Mouse (Mus musculus) Patski (cell line): ENCODE measurements around the gene Kmt5c. TPM values are rescaled to one million over a fixed set of nuclear protein-coding genes. Genes with fewer than 3 reads are reported as not detected.
A peak's percentile ranks its signal among the peaks of the same experiment; 100 is the strongest.

Experiments
- ATAC-seq: fragments of 100-300 bp; one replicate; pipeline ENCODE4 v1.8.0; 2021
- CTCF ChIA-PET: fragments of 350-600 bp; sonication (Branson Sonifier 250); formaldehyde crosslinking; loops from one replicate; lab custom pipeline; 2022; ENCODE audit warnings: inconsistent platforms; lab: Charles Lee
- POLR2A ChIA-PET: fragments of 350-600 bp; sonication (Branson Sonifier 250); formaldehyde crosslinking; loops from one replicate; lab custom pipeline; 2022; ENCODE audit warnings: antibody characterized with exemption, inconsistent platforms; lab: Charles Lee
- DNase-seq: peaks from one replicate; pipeline ENCODE4 v3.0.0-alpha.2; 2011; ENCODE audit warnings: low read depth, low spot score
- H3K27me3 ChIP-seq: fragments of 371-371 bp; one replicate; pipeline ENCODE4 v1.5.1; 2021
- CTCF ChIP-seq: fragments of 100-300 bp; IDR thresholded peaks from one replicate; pipeline ENCODE4 v1.5.1; 2021
- in situ Hi-C: fragments of 300-500 bp; cut with MboI; formaldehyde crosslinking; loops from 3 replicates; pipeline ENCODE4 v1.11.1; 2018; ENCODE audit warnings: low pct_unique_long_range_greater_than_20kb, mixed read lengths
- polyA plus RNA-seq: library from polyadenylated mRNA; unstranded; gene quantifications from one replicate; pipeline ENCODE4 v1.2.3, GENCODE M21; 2021

Kmt5c gene
- polyA plus RNA-seq, 1 experiment from 2014 or later: 58.6 TPM

DNA sequence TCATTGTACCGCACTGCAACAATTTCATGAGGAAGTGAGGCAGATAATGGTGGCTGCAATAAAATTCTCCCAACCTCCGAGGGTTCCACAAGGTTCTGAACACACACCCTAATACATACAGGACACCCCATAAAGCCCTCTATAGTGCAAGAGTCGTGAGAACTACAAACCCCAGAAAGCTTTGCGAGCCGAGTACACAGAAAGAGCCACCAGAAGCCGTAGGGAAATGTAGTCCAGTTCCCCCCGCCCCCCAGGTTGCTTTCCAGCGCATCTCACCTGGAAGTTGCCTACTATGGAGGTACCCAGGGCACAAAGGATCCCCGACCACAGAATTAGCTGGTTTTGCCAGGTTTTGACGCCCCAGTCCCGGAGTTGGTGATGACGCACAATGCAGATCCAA is 16.4 kb upstream of the Kmt5c start:
- ATAC-seq (no peak), DNase-seq (no peak)
- ChIA-PET POLR2A (no interaction called here), CTCF (interaction anchor here (1.2 to 2.7 kb wide), 3 partner anchors 9 to 84 kb away, joined by 3 to 8 read pairs (median 4); no protein-coding TSS in a partner anchor)
- TF ChIP-seq CTCF: no peak
- in situ Hi-C loops: no loop called here
- no peaks in the 10 kb centered on the region for H3K27me3 ChIP-seq

DNA sequence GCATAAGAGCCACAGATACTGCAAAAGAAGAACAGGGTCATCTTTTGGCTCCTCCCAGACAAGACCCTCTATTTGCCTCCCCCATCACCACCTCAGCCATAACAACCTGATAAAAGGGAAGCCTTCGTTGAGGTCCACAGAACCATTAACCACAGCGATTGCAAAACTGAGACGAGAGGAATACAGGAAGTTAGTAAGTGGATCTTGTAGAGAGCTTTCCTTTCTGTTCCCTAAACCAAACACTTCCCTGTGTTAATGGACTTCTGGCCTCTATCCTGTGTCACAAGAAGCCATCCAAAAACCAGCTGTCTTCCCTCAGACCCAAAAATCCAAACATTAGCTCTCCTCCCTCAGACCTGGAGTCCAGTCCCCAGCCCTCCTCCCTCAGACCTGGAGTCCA is 15.6 kb upstream of the Kmt5c start:
- H3K27me3 ChIP-seq: no peaks in the 10 kb centered on the region
- ATAC-seq (no peak), DNase-seq (no peak)
- ChIA-PET POLR2A (no interaction called here), CTCF (interaction anchor here (1.2 to 2.7 kb wide), 3 partner anchors 9 to 83 kb away, joined by 3 to 8 read pairs (median 4); no protein-coding TSS in a partner anchor)
- in situ Hi-C loops: no loop called here
- TF ChIP-seq CTCF: no peak

DNA sequence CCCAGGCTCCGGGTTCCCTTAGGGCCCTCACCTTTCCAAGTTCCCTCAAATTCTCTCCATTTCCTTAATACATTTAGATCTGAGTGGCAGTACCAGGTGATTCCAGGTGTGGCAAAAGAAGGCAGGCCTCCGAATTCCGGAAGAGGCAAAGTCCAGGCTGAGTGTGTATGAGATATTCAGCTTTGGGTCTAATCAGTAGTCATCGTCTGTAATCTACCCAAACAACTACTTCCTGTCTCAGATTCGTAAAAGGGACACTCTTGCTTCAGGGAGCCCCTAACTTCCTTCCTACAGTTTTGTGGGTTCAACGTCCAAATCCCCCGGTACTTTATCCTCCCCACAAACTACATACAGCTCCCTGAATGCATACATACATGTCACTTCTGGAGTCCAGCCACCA is 14.7 kb upstream of the Kmt5c start, which contains the start of gene Tmem150b:
TSS of gene Tmem150b (minus strand) at position 81 of the 400 bp plus-strand sequence.
- ChIA-PET POLR2A (no interaction called here), CTCF (interaction anchor here (2.7 kb wide), 1 partner anchor 11 kb away, joined by 8 read pairs; no protein-coding TSS in a partner anchor)
- DNase-seq (no peak), ATAC-seq (no peak)
- in situ Hi-C loops: no loop called here
- H3K27me3 ChIP-seq: no peaks in the 10 kb centered on the region
- TF ChIP-seq CTCF: no peak

DNA sequence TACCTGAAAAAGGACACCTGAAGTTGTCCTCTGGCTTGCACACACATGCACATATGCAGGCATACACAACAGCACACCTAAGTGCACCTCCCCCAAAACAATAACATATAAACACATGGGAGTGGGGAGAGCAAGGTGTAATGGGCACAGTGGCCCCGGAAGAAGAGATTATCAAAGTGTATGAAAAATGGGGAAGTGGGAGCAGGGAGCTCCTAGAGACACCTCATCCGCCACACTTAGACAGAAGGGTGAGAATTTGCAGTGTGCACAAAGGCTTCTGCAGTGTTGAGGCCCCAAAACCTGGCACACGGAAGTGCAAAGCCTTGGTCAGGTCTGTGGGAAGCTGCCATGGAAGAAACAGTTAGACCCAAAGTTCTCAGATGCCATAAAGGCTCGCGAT is 8.8 kb upstream of the Kmt5c start:
- in situ Hi-C loops: loop anchor here (10.0 kb wide), 1 partner anchor 64 kb away; the partner anchor contains the start of gene Rpl28
- POLR2A ChIA-PET: no interaction called here
- no peak for TF ChIP-seq CTCF

DNA sequence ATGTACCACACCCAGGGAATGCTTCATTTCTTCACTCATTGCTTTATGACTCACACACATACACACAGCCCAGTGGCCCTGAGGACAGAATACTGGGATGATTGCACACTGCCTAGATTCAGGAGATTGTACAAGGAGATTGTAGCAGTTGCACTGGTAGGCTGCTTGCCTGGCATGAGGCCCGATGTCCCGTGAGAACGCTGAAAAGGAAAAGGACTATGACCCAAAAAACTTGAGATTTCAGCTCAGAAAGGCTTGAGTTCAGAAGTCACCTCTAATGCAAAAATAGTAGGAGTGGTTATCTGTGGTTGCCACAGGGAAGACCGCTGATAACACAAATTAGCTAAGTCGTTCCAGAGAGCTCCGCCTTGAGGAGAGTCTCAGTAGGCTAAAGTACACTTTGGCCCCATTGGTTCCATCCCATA is 6.9 kb upstream of the Kmt5c start:
- in situ Hi-C loops: loop anchor here (10.0 kb wide), 1 partner anchor 62 kb away; the partner anchor contains the start of gene Rpl28
- DNase-seq: no peak
- H3K27me3 ChIP-seq: no peaks in the 10 kb centered on the region
- peak; percentile 60 for ATAC-seq
- POLR2A ChIA-PET: no interaction called here
- CTCF ChIA-PET: interaction anchor here (0.7 kb wide), 1 partner anchor 9 kb away, joined by 3 read pairs; no protein-coding TSS in a partner anchor
- no peak for TF ChIP-seq CTCF

More for the DNA sequence above, 8.8 kb upstream of the Kmt5c start:
- no peaks in the 10 kb centered on the region for H3K27me3 ChIP-seq
- CTCF ChIA-PET: interaction anchor here (1.6 kb wide), 1 partner anchor 76 kb away, joined by 3 read pairs; no protein-coding TSS in a partner anchor
- DNase-seq: no peak
- ATAC-seq: no peak

DNA sequence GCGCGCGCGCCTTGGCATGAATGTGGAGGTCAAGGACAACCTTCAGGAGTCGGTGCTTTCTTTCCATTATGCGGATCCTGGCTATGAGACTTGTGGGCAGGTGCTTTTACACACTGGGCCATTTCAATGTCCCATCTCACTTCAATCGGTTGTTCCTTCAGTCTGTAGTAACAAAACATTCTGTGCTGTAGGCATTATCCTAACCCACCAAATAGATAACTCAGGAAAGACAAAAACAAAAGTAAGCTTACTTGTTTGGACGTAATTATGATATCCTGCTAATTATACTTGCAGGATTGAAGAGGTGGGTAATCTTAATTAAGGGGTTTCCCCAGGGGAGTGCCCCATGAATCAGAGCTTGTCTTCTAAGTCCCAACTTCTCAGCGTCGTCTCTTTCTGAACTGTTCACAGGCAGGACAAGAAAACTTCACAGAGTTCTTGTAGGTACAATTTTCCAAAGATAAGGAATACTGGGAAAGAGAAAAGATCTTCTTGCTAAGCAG is 823 bp upstream of the Kmt5c start:
- TF ChIP-seq CTCF: no peak
- CTCF ChIA-PET: interaction anchor here (0.7 to 1.7 kb wide), 4 partner anchors 12 to 50 kb away, joined by 3 to 4 read pairs (median 3); no protein-coding TSS in a partner anchor
- no peaks in the 10 kb centered on the region for H3K27me3 ChIP-seq
- in situ Hi-C loops: loop anchor here (10.0 kb wide), 1 partner anchor 56 kb away; the partner anchor contains the start of gene Rpl28
- POLR2A ChIA-PET: interaction anchor here (0.6 to 1.3 kb wide), 3 partner anchors 12 to 53 kb away, joined by 3 read pairs; partner anchors contain the start of gene Rpl28
- DNase-seq: no peak
- ATAC-seq: no peak

DNA sequence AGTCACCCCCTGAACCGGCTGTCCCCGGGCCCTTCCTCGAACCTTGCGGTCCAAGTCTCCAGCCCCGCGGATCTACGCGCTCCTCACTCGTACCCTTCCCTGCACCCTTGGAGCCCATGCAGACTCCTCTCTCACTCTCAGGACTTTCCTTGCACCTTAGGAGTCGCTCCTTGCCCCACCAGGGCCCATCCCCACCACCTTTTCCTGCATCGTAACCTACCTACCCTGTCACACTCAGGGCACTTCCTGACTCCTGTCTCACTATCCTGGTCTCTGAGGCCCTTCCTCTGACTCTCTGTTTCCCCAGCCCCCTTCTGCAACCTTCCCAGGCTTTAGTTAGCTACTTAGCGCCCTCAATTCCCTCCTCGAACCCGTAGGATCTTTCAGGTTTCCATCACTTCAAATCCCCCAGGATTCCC is 403 bp downstream of the Kmt5c start:
- in situ Hi-C loops: no loop called here
- TF ChIP-seq CTCF: no peak
- ChIA-PET CTCF (interaction anchor here (1.4 to 1.7 kb wide), 2 partner anchors 28 to 38 kb away, joined by 3 read pairs; no protein-coding TSS in a partner anchor), POLR2A (interaction anchor here (1.3 kb wide), 1 partner anchor 52 kb away, joined by 3 read pairs; the partner anchor contains the start of gene Rpl28)
- no peaks in the 10 kb centered on the region for H3K27me3 ChIP-seq
- no peak for DNase-seq
- ATAC-seq: no peak

DNA sequence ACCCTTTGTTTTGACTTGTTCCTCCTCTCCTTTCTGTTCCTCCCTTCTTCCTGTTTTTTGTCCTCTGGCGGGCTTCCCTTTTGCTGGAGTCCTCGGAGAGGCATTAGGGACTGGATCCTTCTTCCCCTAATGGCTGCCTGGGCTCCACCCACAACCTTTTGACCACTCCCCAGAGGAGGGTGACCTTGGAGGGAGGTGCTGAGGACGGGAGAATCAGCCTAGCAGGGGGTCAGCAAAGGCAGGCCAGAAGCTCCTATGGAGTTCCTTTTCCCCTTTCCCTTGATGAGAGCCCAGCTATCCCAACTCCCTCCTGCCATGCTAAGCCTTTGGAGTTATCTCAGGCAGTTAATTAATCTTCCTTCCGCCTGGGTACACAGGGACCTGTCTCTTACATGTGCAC is 1.2 kb downstream of the Kmt5c start:
- in situ Hi-C loops: no loop called here
- ATAC-seq (no peak), DNase-seq (peak; percentile 22)
- ChIA-PET CTCF (no interaction called here), POLR2A (interaction anchor here (0.8 to 1.3 kb wide), 4 partner anchors 11 to 52 kb away, joined by 3 to 7 read pairs (median 4); partner anchors contain the start of genes Cox6b2, Rpl28 and Tmem238)
- no peak for TF ChIP-seq CTCF
- H3K27me3 ChIP-seq: no peaks in the 10 kb centered on the region

DNA sequence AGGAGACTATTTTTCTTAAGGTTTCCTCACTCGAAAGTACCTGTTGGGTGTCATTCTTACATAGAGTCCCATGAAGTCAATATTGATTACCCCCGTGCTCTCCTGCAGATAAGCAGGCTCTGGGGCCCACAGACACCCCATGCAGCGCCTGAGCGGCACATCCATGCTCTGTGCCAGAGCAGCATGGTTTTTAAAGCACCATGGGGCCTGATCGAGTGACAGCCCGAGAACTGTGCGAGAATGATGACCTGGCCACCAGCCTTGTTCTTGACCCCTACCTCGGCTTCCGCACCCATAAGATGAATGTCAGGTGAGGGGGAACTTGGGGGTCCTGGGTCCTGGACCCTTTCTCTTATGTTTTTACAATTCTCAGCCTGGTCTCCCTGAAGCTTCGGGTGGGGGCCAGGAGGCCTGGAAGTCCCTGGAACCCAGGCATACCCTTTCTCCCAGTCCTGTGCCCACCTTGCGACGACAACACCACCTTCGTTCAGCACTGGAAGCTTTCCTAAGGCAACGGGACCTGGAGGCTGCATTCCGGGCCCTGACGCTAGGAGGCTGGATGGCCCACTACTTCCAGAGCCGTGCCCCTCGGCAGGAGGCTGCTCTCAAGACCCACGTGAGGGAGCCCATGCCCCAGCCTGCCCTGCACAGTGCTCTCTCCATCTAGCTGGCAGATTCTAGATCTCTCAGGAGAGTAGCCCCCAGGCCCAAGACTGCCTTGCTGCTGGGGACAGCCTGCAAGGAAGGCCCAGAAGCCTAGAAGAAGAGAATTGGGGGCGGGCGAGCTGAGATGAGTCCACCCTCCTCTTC is 2.0 kb downstream of the Kmt5c start:
- POLR2A ChIA-PET: interaction anchor here (0.5 to 1.5 kb wide), 5 partner anchors 11 to 174 kb away, joined by 3 to 5 read pairs (median 4); partner anchors contain the start of genes Cox6b2, Rpl28 and Tmem238
- in situ Hi-C loops: no loop called here

DNA sequence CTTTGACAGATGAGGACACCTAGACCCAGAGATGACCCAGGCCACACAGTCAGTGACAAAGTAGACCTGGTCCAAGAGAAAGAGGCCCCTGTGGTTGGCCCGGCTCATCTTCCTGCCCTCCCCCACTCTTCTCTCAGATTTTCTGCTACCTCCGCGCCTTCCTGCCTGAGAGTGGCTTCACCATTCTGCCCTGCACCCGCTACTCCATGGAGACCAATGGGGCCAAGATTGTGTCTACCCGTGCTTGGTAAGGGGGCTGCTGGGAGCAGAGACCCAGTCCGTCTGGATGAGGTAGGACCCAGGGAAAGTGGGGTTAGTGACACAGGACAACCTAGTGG is 2.5 kb downstream of the Kmt5c start:
- no peak for TF ChIP-seq CTCF
- DNase-seq (no peak), ATAC-seq (no peak)
- POLR2A ChIA-PET: interaction anchor here (0.5 to 1.5 kb wide), 2 partner anchors 11 to 173 kb away, joined by 3 to 4 read pairs; no protein-coding TSS in a partner anchor
- CTCF ChIA-PET: no interaction called here
- H3K27me3 ChIP-seq: no peaks in the 10 kb centered on the region
- in situ Hi-C loops: no loop called here

More for the DNA sequence above, 2.0 kb downstream of the Kmt5c start:
- CTCF ChIA-PET: no interaction called here
- no peak for TF ChIP-seq CTCF
- ATAC-seq (no peak), DNase-seq (no peak)
- no peaks in the 10 kb centered on the region for H3K27me3 ChIP-seq
